Mouse (Mus musculus) testis, postnatal 14 days (tissue): ENCODE results near the gene Phb2.
"Not testable (repeated sequence)": the region's sequence is repeated elsewhere in the genome, so short reads cannot be mapped to it uniquely, and the experiment has no call there.

ENCODE experiments used
- DNase-seq: peaks from one replicate; pipeline ENCODE4 v3.0.0; 2021; ENCODE audit warnings: low spot score

Phb2 gene

DNA sequence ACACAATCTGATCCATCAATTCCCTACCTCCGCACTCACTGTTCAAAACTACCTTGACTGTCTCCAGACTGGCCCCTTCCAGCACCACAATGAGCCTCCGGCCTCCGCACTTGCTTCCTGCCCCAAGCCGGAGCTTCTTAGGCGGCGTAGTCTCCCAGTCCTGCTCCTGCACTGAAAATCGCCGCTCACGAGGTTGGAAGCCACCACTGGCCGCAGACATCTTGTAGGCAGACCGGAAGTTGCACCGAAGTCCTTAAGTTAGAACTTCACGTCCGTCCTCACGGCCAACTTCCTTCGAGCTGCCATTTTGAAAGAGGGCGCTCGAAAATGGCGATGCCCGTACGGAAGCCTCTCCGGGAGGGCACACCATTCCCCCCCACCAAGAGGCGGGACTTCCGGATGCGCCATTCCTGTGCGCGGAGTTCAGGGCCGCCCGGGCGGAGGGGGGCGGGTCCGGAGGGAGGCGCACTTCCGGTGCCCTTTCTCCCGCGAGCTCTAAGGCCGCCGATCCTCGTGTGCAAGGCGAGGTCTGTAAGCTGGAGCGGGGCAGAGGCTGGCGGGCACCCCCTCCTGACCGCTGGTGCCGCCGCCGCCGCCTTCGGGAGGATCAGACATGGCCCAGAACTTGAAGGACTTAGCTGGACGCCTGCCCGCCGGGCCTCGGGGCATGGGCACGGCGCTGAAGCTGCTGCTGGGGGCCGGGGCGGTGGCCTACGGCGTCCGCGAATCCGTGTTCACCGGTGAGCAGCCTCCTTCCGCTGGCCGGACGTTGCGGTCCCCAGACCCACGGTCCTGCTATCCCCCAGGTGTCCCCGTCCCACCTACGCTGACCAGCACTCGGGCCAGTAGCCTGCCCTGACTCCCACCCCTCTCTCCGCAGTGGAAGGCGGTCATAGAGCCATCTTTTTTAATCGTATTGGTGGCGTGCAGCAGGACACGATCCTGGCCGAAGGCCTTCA, at the start of gene Phb2, which contains the start of gene Emg1:
Gene Phb2 (plus strand): TSS at position 513 of the 959 bp plus-strand sequence.
Gene Emg1 (minus strand): TSS at position 355 of the 959 bp plus-strand sequence.
- peak; percentile 97 for DNase-seq

DNA sequence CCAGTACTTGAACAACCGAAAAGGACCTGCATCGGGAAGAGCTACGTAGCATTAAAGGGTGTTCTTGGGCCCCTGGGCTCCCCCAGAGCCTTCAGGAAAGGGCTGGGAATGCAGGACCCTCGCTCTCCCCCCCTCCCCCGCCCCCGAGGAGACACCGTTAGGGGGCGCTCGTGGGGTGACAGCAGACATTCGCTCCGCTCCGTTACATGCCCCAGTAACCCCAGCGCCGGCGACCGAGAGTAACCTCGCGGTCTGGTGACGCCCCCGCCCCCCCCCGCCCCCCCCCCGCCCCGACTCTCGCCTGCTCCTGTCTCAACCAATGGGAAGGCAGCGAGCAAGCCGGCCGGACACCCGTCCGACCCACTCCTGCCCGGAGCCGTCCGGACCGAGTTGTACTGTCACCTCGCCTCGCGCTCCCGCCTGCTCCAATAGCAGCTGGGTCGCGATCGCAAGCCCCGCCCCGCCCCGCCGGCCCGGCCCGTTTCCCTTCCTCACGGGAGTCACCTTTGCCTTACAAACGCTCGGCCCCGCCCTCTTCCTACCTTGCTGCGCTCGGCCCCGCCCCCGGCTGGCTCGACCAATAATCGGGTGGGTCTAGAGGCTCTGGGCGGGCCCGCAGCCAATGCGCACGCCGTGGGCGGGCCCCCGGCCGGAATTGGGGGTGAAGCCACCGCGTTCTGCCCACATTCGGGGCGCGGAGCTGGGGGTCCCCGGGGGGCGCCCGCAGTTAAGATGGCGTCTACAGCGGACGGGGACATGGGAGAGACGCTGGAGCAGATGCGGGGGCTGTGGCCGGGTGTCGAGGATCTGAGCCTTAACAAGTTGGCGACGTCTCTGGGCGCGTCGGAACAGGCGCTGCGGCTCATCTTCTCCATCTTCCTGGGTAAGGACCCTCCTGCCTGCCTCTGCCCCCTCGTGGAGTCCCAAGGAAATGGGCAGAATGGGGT, 49.4 kb upstream of the Phb2 start, which contains the start of gene Lpcat3:
Gene Lpcat3 (plus strand): TSS at position 551 of the 947 bp plus-strand sequence.
- peak; percentile 99 for DNase-seq

DNA sequence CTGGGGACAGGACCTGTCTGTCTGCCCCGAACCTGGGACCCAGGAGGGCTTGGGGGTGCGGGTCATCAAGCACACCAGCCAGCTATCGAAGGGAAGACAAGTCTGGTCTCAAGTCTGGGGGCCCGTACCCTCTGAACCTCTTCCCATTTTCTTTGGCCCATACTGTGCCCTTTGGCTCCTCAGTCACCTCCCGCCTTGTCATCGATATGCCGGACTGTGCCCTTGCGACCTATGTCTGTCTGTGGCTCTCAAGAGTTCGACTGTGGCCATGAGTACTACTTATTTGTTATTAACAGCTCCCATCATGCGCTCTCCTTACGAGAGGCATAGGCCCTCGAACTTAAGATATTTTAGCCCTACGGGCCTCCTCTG, 48.7 kb upstream of the Phb2 start:
- no peak for DNase-seq

DNA sequence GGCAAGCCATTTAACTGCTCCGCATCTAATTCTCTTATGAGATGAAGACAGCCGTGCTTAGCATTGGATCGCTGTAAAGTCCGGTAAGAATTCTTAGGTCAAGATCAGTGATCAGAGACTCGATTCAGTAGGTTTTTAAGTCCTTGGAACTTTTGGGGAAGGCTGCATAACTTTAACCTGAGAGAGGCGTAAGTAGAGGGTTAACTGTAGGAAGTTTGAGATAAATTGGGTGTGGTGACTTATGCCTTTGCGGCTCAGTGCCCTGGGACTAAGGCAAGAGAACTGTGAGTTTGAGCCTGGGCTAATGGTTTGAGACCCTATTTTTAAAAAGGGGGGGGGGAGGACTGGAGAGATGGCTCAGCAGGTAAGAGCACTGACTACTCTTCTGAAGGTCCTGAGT, 47.9 kb upstream of the Phb2 start:
- DNase-seq, result no peak

DNA sequence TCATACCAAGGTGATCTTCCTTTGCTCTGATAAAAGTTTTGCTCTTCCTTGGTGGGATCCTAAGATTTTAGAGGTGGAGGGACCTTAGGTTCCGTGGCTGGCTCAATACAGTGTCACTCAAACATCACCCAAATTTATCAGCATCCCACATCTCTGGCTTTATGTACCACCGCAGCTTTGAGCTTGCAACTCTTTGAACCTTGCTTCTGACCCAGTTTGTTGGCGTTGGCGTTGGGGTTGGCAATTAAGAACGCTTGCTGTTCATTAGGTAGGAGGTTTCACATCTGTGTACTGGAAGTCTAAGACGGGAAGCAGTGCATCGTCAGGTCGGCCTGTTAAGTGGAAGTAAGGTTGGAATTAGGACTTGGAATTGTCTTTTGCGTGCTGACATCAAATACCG, 47.1 kb upstream of the Phb2 start:
- no peak for DNase-seq

DNA sequence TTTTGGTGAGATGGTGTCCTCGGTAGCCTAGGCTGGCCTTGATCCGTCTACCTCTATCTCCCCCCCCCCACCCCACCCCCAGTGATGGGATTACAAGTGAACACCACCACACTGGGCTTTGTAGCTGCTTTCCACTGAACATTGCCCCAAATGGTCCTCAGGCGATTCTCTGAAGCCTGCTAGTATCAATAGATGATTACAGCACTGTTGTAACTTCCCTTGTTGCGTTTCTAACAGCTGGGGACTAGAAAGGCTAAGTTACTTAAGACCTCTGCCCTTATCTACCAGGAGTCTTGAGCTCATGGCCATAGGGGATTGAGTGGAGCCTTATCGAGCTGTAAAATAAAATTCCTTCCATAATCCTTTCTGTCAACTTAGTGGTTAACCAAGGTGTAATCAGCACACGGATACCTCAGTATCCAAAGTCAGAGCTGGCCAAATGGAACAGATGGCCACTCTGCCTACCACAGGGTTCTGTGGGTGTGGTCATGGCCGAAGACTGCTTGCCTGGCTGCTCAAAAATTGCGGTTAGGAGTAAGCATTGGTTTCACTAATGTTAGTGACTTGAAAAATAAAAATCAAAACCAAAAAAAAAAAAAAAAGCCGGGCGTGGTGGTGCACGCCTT, 42.8 kb upstream of the Phb2 start:
- no peak for DNase-seq

DNA sequence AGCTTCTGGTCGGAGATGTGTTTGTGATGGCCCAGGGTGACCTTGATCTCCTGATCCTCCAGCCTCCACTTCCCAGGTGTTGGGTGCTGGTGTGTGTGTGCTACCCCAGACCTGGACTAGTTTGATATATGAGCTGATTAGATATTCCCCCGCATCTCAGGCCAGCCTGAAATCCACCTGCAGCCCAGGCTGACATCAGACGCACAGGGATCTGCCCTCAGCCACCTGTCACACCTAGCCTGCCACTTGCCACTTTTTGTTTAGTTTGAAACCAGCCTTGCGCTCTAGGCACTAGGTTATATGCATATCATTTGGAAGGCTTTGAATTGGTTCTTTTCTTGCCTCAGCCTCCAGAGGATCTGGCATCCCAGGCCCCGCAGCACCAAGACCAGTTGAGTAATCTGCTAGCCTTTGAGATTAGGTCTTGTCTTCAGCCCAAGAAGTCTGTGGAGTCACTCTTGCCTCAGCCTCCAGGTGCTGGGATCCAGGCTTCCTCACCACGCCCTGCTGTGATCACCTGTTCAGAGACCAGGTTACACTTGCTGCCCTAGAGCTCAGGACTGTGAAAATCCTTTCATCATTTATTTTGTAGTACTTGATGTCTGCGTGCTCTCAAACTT, 41.7 kb upstream of the Phb2 start:
- no peak for DNase-seq

DNA sequence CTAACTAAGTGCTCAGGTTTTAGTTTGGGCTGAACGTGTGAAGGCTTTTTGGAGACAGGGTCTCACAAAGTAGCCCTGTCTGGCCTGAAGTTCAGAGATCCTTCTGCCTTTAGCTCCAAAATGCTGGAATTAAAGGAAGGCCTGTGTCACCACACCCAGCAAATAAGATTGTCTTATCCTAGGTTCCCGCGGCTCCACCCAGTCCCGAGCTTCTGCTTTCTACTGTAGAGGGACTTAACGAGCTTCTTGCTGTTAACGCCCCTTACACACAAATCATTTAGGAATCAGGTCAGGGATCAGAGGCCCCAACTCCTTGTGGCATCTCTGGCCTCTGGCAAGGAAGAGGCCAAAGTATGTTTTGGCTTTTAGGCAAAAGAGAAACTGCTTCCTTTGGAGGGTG, 40.0 kb upstream of the Phb2 start:
- DNase-seq, result no peak

DNA sequence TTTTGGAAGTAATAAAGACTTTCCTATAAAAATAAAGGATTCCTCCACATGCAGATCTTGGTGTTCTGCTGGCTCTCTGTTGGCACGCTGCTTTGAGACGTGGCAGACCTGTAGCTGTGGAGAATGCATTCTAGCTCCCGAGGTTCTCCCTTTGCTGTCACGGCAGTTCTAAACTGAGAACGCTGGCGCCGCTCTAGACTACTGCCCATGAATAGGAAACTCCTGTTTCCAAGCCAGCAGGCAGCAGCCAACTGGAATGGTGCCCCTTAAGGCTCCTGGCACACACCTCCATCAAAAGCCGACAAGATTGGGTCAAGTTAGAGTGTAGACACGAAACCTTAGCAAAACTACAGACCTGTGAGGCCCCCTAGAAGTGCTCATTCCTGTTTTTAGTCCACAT, 38.5 kb upstream of the Phb2 start:
- DNase-seq, result no peak

DNA sequence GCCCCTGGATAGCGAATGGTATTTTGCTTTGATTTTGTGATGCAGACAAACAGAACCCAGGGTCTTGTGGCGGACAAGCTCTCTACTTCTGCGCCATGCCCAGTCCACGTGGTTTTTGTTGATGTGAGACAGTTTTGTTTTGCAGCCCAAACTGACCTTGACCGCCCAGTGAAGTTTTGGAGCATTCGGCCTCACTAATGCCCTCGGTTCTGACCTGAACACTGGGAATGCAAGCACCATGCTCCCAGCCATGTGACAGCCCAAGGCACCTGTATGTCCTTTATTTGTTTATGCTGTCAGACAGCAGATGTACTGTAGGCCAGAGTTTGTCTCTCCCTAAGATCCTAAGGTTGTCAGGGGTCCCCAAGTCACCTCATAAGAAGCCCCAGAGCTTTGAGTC, 37.5 kb upstream of the Phb2 start:
- DNase-seq, result no peak

DNA sequence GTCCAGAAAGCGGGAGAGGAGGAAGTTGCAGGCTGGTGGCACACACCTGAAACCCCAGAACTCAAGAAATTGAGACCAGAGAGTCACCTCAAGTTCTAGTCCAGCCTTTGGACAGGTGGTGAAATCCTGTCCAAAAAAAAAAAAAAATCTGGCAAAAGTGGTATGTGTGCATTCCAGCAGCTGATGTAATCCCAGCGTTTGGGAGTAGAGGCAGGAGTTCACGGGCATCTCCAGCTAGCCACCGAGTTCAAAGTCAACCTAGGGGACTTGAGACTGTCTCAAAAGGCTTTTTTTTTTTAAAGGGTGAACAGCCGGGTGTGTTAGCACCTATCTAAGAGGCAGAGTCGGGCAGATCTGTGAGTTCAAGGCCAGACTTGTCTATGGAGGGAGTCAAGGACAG, 36.0 kb upstream of the Phb2 start:
- no peak for DNase-seq

DNA sequence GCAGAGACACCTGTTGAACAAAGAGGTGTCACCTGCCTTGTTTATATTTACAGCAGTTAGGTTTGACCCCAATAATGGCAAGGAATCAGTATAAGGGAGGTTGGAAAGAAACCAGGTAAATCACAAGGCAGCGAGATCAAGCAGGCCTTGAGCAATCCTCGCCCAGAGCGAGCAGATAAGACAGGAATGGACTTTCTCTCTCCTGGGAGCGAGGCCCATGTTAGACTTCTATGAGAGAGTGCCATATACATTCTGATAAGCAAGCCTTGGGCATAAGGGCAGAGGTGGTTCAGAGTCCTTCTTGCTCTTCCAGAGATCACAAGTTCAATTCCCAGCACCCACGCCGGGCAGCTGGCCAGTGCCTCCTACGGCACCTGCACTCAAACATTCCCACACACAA, 33.4 kb upstream of the Phb2 start:
- DNase-seq, result no peak

DNA sequence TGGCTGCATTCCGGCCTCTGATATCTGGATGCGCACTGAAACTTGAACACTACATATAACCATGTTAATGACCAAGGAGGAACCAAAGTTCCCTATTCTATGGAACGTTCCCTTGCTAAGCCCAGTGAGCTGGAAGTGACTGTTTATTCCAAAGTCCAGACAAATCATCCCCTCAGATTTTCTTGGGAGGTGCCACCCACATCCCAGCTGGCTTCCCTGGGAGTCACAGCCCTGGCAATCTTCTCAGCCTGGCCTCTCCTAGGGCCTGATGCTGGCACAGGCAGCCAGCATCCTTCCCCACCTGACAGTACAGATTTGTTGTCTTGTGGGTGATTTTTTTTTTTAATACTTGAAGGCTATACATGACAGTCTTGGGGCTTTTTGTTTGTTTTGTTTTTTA, 32.6 kb upstream of the Phb2 start:
- DNase-seq, result no peak

DNA sequence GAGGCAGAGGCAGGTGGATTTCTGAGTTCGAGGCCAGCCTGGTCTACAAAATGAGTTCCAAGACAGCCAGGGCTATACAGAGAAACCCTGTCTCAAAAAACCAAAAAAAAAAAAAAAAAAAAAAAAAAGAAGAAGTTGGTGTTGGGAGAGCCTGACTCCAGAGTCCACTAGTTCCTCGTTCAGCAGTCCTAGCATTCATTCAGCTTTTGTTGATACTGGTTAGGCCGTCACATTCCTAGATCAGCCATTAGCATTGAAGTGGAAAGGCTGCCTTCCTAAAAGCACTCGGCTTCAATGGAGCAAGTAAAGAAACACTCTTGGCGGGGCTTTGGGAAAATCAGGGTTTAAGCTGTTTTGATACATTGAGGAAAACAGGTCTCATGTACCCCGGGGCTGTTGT, 29.8 kb upstream of the Phb2 start:
- not testable (repeated sequence) for DNase-seq

DNA sequence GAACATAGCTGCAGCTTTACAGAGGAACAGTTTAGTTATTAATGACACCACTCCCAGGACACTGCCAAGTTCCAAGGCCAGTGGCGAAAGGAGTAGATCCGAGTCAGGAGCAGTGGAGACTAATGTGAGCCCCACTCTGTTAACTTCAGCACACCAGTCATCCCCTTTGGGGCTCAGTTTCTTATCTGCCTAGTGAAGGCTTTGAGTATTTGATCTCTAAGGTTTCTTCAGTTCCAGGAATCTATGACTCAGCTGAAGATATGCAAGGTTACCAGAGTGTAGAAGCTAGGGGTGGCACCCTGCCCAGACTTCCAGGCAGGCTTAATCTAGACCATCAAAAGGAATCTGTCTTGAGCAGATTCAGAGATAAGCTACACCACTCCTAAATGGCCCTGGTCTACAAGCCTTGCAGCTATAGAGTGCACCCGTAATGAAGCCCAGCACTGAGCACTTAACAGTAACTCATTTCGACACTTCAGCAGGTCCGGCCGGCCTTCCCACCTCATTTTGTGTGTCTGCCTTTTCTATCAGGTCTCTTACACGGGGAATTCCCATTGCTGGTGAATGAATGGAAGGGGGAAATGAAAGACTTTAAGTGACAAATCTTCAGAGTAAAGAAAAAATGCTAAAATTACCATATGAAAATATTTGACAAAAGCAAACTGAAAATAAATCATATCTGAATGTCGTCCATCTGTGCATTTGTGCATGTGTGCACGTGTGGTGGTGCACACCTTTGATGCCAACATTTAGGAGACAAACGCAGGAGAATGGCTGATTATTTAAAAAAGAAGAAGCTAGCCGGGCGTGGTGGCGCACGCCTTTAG, 28.3 kb upstream of the Phb2 start:
- DNase-seq, result no peak

DNA sequence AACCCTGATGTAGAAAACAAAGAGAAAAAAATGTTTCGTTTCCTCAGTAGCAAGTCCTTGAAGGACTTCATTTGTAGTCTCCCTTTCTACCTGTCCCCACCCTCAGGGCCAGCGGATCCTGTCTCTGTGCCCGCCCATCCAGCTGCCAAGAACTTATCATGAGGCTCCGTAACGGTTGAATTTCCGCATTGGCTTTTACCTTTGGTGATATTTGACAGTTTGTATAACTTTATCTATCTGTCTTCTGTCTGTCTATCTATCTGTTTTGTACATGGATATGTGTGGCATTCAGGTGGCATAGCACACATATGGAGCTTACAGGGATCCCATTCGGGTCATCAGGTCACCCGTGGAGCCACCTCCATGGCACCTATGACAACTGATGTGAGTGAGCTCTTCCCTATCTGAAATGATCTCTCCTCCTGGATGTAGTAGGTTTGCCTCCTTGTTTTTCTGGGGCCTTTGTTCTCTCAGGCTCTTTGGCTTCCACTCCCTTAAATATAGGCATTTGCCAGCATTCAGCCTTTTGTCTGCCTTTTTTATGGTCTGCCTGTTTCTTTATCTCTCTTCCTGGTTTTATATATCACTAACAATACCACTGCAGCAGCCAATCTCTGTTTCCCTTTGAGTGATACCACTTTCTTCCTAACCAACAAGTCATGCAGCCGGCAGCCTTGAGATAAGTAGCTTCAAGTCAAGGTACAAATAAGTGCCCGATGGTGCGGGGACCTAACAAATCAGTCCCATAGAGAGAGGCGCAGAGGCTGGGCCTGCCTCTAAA, 26.3 kb upstream of the Phb2 start:
- DNase-seq, result no peak

DNA sequence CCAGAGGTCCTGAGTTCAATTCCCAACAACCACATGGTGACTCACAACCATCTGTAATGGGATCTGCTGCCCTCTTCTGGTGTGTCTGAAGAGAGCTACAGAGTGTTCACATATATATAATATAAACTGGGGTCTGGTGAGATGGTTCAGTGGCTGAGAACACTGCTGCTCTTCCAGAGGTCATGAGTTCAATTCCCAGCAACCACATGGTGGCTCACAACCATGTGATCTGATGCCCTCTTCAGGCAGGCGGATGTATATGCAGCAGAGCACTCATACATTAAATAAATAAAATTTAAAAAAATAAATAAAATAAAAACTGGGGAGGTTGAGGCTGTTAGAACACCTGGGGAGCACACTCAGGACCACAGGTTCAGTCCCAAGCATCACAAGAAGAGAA, 25.5 kb upstream of the Phb2 start:
- not testable (repeated sequence) for DNase-seq

DNA sequence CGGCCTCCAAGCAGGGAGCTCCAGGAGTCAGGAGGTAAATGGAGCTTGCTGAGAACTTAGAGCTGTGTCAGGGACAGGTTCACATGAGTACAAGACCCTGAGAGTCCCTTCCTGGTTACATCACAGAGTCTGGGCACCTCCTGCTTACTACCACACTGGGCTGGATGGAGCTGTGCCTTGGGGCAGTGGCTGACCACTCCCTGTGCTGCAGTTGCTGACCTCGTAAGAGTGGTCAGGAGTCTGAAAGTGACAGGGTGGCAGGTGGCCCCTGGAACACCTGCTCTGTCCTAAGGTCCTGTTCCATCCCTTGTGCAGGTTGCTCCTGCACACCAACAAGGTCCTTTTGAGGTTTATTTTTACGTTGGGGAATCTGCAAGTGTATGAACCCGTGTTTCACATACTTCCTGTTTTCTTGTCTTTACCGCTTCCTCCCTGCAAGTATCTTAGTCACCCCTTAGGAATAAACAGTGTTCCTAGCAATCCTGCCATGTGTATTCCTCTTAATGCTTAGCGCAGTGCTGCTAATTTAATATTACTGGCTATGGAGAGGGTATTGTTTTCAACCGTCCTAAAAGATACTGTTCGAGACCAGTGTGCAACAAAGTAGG, 23.9 kb upstream of the Phb2 start:
- DNase-seq, result no peak

DNA sequence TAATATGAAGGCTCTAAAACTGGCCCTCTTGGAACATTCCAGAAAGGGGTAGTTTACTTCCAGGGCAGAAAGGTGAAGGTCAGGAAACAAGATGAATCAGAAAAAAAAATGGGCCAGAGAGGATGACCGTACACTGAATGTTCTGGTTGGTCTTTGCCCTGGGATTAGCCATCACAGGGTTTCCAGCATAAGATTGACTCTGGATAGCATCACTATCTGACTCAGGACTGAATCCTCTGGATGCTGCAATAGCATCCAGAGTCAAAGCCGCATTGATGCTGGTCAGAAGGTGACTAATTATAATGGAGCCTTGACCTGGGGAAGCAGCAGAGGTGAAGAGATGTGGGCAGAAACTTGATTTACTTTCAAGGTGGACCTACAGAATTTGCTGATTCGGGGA, 23.1 kb upstream of the Phb2 start:
- DNase-seq, result no peak

DNA sequence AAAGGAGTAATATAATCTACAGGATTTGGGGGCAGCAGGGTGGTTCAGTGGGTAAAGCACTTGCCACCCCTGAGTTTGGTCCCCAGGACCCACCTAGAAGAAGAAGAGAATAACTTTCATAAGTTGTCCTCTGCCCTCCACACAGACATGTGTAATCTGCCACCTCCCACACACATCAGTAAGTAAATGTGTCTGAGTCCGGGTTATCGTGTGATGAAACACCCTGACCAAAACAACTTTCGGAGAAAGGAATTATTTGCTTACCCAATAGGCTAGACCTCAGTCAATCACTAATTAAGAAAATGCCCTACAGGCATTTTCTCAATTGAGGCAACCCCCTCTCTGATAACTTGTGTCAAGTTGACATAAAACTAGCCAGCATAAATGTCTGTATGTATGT, 21.6 kb upstream of the Phb2 start:
- no peak for DNase-seq
